Mouse (Mus musculus): ENCODE data around the gene Mark2.

DNA sequence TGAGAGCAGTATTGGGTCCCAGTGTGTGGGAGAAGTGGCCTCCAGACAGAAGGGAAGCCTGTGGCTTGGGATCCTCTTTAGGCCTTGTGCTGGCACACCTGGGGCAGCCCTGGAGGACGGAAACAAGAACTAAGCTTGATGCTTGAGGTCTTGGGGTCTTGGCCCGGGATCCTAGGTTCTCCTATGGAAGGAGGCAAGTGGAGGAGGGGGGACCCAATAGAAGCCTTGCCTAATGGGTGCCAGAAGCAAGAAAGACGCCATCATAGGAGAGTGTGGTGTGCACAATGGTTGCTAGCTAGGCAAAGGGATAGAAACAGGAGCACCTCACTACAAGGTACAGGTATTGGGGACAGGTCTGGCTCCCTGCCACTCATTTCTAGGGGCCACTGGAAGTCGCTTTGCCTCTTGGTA, 75.2 kb downstream of the Mark2 start:
- TF ChIP-seq CTCF (conservative IDR thresholded peaks at IDR 0.05; ENCODE audit: low read length) (no peak), NANOG (IDR thresholded peaks at IDR 0.05; ENCODE audit: borderline replicate concordance, low read length) (no peak), POU5F1 (IDR thresholded peaks at IDR 0.05; ENCODE audit: borderline replicate concordance, low read length) (no peak)

Measured in E14TG2a.4 (cell line).